Mouse (Mus musculus) liver, embryonic 14.5 days (tissue): ENCODE results near the gene Ppp2r2d.

ENCODE experiments used
- CTCF ChIP-seq: IDR thresholded peaks from 2 replicates; pipeline ENCODE4 v1.5.1; 2016; ENCODE audit warnings: antibody characterized with exemption, low read depth, control low read depth
- EP300 ChIP-seq: IDR thresholded peaks from 2 replicates; pipeline ENCODE4 v1.6.1; 2016; ENCODE audit warnings: antibody characterized with exemption, low read depth

DNA sequence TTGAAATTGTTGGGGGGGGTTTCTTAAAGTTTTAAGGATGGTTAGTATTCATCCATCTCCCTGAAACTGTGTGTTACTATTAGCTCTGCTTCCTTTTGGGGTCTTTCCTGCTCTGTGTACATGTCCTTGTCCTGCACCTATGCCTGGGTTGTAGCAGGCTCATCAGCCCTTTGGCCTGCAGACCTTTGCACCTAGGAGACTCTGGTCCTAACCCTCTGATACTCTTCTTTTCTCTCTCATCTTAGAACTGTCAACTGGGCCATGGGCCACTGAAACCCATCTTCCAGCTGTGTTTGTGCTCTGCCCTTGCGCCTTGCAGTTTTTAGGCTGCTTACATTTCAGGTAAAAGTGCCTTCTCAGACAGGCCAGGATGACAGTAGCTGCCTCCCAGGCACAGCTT lies 18.9 kb downstream of the Ppp2r2d start:
- no peak for TF ChIP-seq CTCF
- TF ChIP-seq EP300, result no peak
